Mouse (Mus musculus) MEL (cell line): ENCODE data around the gene Tarbp2. TPM values are rescaled to one million over a fixed set of nuclear protein-coding genes. Genes with fewer than 3 reads are reported as not detected.

Source experiments
- DNase-seq: peaks from one replicate; pipeline ENCODE4 v3.0.0; 2011; ENCODE audit warnings: low read depth, low spot score
- H3K27ac ChIP-seq: 2 replicates; pipeline ENCODE4 v1.5.1; 2012; ENCODE audit warnings: low read depth, mild to moderate bottlenecking, control low read depth, low read length, moderate library complexity; ENCODE audit not compliant: control insufficient read depth
- H3K27me3 ChIP-seq, 2 experiments: fragments of 150-350 bp in 1 of 2; sonication (generic) in 1 of 2; 2 replicates each; pipeline ENCODE4 v1.6.1; 2012; ENCODE audit warnings: low read length in 2 of 2, mild to moderate bottlenecking in 2 of 2, improper control_type of control experiment in 1 of 2, moderate library complexity in 1 of 2; ENCODE audit not compliant: insufficient read depth in 2 of 2, control insufficient read depth in 1 of 2
- H3K36me3 ChIP-seq, 2 experiments: 2 replicates each; pipeline ENCODE4 v1.6.1; 2012 to 2014; ENCODE audit warnings: low read length in 2 of 2, improper control_type of control experiment in 1 of 2, inconsistent platforms in 1 of 2, mild to moderate bottlenecking in 1 of 2; ENCODE audit not compliant: insufficient read depth in 2 of 2, control insufficient read depth in 1 of 2
- H3K4me1 ChIP-seq, 2 experiments: fragments of 150-350 bp in 1 of 2; sonication (generic) in 1 of 2; 2 replicates each; pipeline ENCODE4 v1.6.1; 2012; ENCODE audit warnings: low read length in 2 of 2, improper control_type of control experiment in 1 of 2, mild to moderate bottlenecking in 1 of 2; ENCODE audit not compliant: insufficient read depth in 2 of 2, control insufficient read depth in 1 of 2
- H3K4me3 ChIP-seq, 2 experiments: fragments of 150-350 bp in 1 of 2; sonication (generic) in 1 of 2; 2 replicates each; pipeline ENCODE4 v1.5.1; 2012; ENCODE audit warnings: low read depth in 2 of 2, low read length in 2 of 2, mild to moderate bottlenecking in 2 of 2, moderate library complexity in 2 of 2, control low read depth in 1 of 2, improper control_type of control experiment in 1 of 2; ENCODE audit not compliant: control insufficient read depth in 1 of 2, insufficient read depth in 1 of 2
- H3K79me2 ChIP-seq: 2 replicates; pipeline ENCODE4 v1.6.1; 2012; ENCODE audit warnings: mild to moderate bottlenecking, low read length, moderate library complexity; ENCODE audit not compliant: control insufficient read depth, poor library complexity, insufficient read depth
- H3K9ac ChIP-seq: 2 replicates; pipeline ENCODE4 v1.6.1; 2012; ENCODE audit warnings: low read depth, mild to moderate bottlenecking, control low read depth, low read length, moderate library complexity; ENCODE audit not compliant: control insufficient read depth, poor library complexity, severe bottlenecking
- H3K9me3 ChIP-seq: fragments of 150-350 bp; sonication (generic); replicated peaks from 2 replicates; pipeline ENCODE4 v1.6.1; 2012; ENCODE audit warnings: mild to moderate bottlenecking, low read length, improper control_type of control experiment, moderate library complexity; ENCODE audit not compliant: insufficient read depth
- BHLHE40 ChIP-seq: IDR thresholded peaks from 2 replicates; pipeline ENCODE4 v1.6.1; 2012; ENCODE audit warnings: low read depth, mild to moderate bottlenecking, inconsistent platforms, low read length, improper control_type of control experiment, borderline replicate concordance
- CTCF ChIP-seq, 3 experiments: IDR thresholded peaks in 2 of 3; conservative IDR thresholded peaks in 1 of 3; 2 replicates each; pipeline ENCODE4 v1.5.1; 2011 to 2012; ENCODE audit warnings: low read length in 3 of 3, low read depth in 2 of 3, mild to moderate bottlenecking in 2 of 3, improper control_type of control experiment in 1 of 3, inconsistent platforms in 1 of 3, mixed read lengths in 1 of 3, moderate library complexity in 1 of 3; ENCODE audit not compliant: control insufficient read depth in 1 of 3, insufficient read depth in 1 of 3, poor library complexity in 1 of 3, severe bottlenecking in 1 of 3
- ELF1 ChIP-seq: IDR thresholded peaks from 2 replicates; pipeline ENCODE4 v1.6.1; 2014; ENCODE audit warnings: low read depth, mild to moderate bottlenecking, inconsistent platforms, low read length, improper control_type of control experiment, moderate library complexity
- ETS1 ChIP-seq: IDR thresholded peaks from 2 replicates; pipeline ENCODE4 v1.6.1; 2012; ENCODE audit warnings: low read depth, mild to moderate bottlenecking, inconsistent platforms, low read length, improper control_type of control experiment, moderate library complexity
- GATA1 ChIP-seq: IDR thresholded peaks from 2 replicates; pipeline ENCODE4 v1.6.1; 2011; ENCODE audit warnings: low read depth, low read length, improper control_type of control experiment
- HCFC1 ChIP-seq: IDR thresholded peaks from 2 replicates; pipeline ENCODE4 v1.6.1; 2012; ENCODE audit warnings: low read depth, mild to moderate bottlenecking, inconsistent platforms, low read length, improper control_type of control experiment, moderate library complexity
- MAFK ChIP-seq: IDR thresholded peaks from 2 replicates; pipeline ENCODE4 v1.6.1; 2011; ENCODE audit warnings: low read depth, mild to moderate bottlenecking, low read length, improper control_type of control experiment, borderline replicate concordance
- MAX ChIP-seq: IDR thresholded peaks from 2 replicates; pipeline ENCODE4 v1.6.1; 2011; ENCODE audit warnings: low read length, improper control_type of control experiment
- MAZ ChIP-seq: IDR thresholded peaks from 2 replicates; pipeline ENCODE4 v1.6.1; 2012; ENCODE audit warnings: low read depth, mild to moderate bottlenecking, inconsistent platforms, low read length, improper control_type of control experiment
- MXI1 ChIP-seq: IDR thresholded peaks from 2 replicates; pipeline ENCODE4 v1.6.1; 2011; ENCODE audit warnings: mild to moderate bottlenecking, low read depth, low read length, improper control_type of control experiment
- NRF1 ChIP-seq: IDR thresholded peaks from 2 replicates; pipeline ENCODE4 v1.6.1; 2014; ENCODE audit warnings: low read depth, mild to moderate bottlenecking, inconsistent platforms, low read length, improper control_type of control experiment, moderate library complexity; ENCODE audit not compliant: poor library complexity, insufficient read depth, severe bottlenecking
- POLR2A ChIP-seq, 2 experiments: IDR thresholded peaks; 2 replicates each; pipeline ENCODE4 v1.6.1; 2011 to 2012; ENCODE audit warnings: low read length in 2 of 2, mild to moderate bottlenecking in 2 of 2, control low read depth in 1 of 2, improper control_type of control experiment in 1 of 2, low read depth in 1 of 2, moderate library complexity in 1 of 2; ENCODE audit not compliant: control insufficient read depth in 1 of 2, insufficient read depth in 1 of 2, poor library complexity in 1 of 2
- POLR2AphosphoS2 ChIP-seq: IDR thresholded peaks from 2 replicates; pipeline ENCODE4 v1.6.1; 2011; ENCODE audit warnings: low read length, improper control_type of control experiment
- POLR2AphosphoS5 ChIP-seq: IDR thresholded peaks from 2 replicates; pipeline ENCODE4 v1.6.1; 2012; ENCODE audit warnings: low read depth, borderline replicate concordance, mild to moderate bottlenecking, inconsistent platforms, low read length, moderate library complexity, mixed read lengths
- RCOR1 ChIP-seq: IDR thresholded peaks from 2 replicates; pipeline ENCODE4 v1.6.1; 2012; ENCODE audit warnings: low read depth, mild to moderate bottlenecking, inconsistent platforms, low read length, improper control_type of control experiment
- SIN3A ChIP-seq: IDR thresholded peaks from 2 replicates; pipeline ENCODE4 v1.6.1; 2012; ENCODE audit warnings: low read length, improper control_type of control experiment, inconsistent platforms
- TAL1 ChIP-seq: IDR thresholded peaks from 2 replicates; pipeline ENCODE4 v1.6.1; 2012; ENCODE audit warnings: mild to moderate bottlenecking, inconsistent platforms, low read length, moderate library complexity, mixed read lengths
- TCF12 ChIP-seq: IDR thresholded peaks from 2 replicates; pipeline ENCODE4 v1.6.1; 2014; ENCODE audit warnings: low read depth, mild to moderate bottlenecking, inconsistent platforms, low read length, improper control_type of control experiment, moderate library complexity
- UBTF ChIP-seq: IDR thresholded peaks from 2 replicates; pipeline ENCODE4 v1.6.1; 2012; ENCODE audit warnings: low read depth, mild to moderate bottlenecking, inconsistent platforms, low read length, improper control_type of control experiment, moderate library complexity, borderline replicate concordance; ENCODE audit not compliant: insufficient read depth
- USF1 ChIP-seq: IDR thresholded peaks from 2 replicates; pipeline ENCODE4 v1.6.1; 2014; ENCODE audit warnings: low read depth, mild to moderate bottlenecking, inconsistent platforms, low read length, improper control_type of control experiment, moderate library complexity
- USF2 ChIP-seq, 2 experiments: IDR thresholded peaks; 2 replicates each; pipeline ENCODE4 v1.6.1; 2011 to 2012; ENCODE audit warnings: improper control_type of control experiment in 2 of 2, low read length in 2 of 2, borderline replicate concordance in 1 of 2, inconsistent platforms in 1 of 2, low read depth in 1 of 2, mild to moderate bottlenecking in 1 of 2; ENCODE audit not compliant: insufficient read depth in 1 of 2
- ZC3H11A ChIP-seq: IDR thresholded peaks from 2 replicates; pipeline ENCODE4 v1.6.1; 2012; ENCODE audit warnings: low read depth, mild to moderate bottlenecking, inconsistent platforms, low read length, improper control_type of control experiment
- ZMIZ1 ChIP-seq: IDR thresholded peaks from 2 replicates; pipeline ENCODE4 v1.6.1; 2012; ENCODE audit warnings: low read depth, mild to moderate bottlenecking, inconsistent platforms, low read length, improper control_type of control experiment, moderate library complexity
- polyA plus RNA-seq, 2 experiments: library from polyadenylated mRNA; stranded (reverse) in 1 of 2; unstranded in 1 of 2; fragments of >175 nt in 1 of 2; fragments of >200 nt in 1 of 2; gene quantifications; 2 replicates each; pipeline versions ENCODE4 v1.2.1 to v1.2.4; 2012; ENCODE audit warnings: low replicate concordance in 2 of 2, low read depth in 1 of 2; ENCODE audit not compliant: insufficient read length in 2 of 2, insufficient read depth in 1 of 2, missing spikeins in 1 of 2
- total RNA-seq: library from RNA; depleted of rRNA; stranded (reverse); fragments of 300-350 nt; gene quantifications from 2 replicates; pipeline ENCODE4 v1.2.3, GENCODE M21; 2012

Tarbp2 gene
- total and polyA plus RNA-seq, 3 experiments: 155 to 182 TPM; not detected in 1

DNA sequence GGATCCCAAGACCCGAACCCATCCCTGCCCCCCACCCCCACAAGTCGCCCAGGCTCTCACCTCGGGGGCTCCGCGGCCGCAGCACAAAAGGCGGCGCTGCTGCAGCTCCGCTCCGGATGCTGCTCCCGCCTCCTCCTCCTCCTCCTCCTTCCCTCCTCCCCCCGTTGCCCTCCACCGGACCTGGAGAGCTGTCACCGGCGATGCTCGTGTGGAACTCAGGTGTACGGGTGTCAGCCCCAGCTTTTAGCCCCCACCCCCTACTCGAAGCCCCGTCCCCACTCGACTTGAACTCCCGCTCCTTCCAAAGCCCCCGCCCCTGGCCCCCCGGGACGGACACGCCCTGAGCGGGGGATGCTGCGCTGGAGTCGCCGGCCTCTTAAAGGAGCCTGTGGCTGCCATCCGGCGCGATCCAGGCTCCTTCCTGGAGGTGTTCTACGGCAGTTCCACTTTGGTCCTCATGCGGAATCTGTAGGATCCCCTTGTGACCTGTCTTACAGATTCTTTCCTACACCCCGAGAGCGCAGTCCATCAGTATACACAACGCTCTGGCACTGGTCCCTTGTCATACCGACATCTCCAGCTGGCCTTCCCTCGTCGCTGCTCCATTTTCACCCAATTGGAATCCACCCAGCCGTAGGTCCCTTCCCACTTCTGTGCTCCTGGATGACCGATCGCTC is 1.1 kb upstream of the Tarbp2 start, which contains the start of gene Map3k12:
Gene Map3k12, minus strand, starts transcription at position 337 of the 677 bp plus-strand sequence.
- peaks cover 0 to 16% of the 10 kb centered on the region in 2 experiments; a peak in 2 of 4 replicates for H3K36me3 ChIP-seq
- no peaks in the 10 kb centered on the region for H3K27me3 ChIP-seq
- H3K4me3 ChIP-seq: peak within 1 kb of the TSS; percentile 70 to 78
- H3K27ac ChIP-seq: peak within 1 kb of the TSS; percentile 55
- DNase-seq: peak; percentile 88
- H3K9ac ChIP-seq: peak within 1 kb of the TSS; percentile 69
- TF ChIP-seq RCOR1: 0 out of 2 replicates have a peak, but pooled peaks have one; percentile 26
- no peak for TF ChIP-seq BHLHE40
- no peak for TF ChIP-seq GATA1
- no peak for TF ChIP-seq TCF12
- no peak for TF ChIP-seq USF2 (IDR thresholded peaks at IDR 0.05; ENCODE audit: borderline replicate concordance in 1 of 2, insufficient read depth in 1 of 2, low read depth in 1 of 2, low read length in 2 of 2)
- 0 out of 2 replicates have a peak, but pooled peaks have one; percentile 2 for TF ChIP-seq ETS1
- TF ChIP-seq USF1: no peak
- peak; percentile 34; the same call in 1 of the 2 replicates for TF ChIP-seq NRF1
- TF ChIP-seq MAX: no peak
- 0 out of 2 replicates have a peak, but pooled peaks have one; percentile 60 for TF ChIP-seq UBTF
- TF ChIP-seq SIN3A: peak; percentile 67
- peak; percentile 98 for TF ChIP-seq MAZ
- 0 out of 2 replicates have a peak, but pooled peaks have one; percentile 34 for TF ChIP-seq ELF1
- peak; percentile 46; the same call in 1 of the 2 replicates for TF ChIP-seq HCFC1
- no peak; the same call in 1 of the 2 replicates for TF ChIP-seq ZMIZ1
- TF ChIP-seq CTCF (IDR thresholded peaks at IDR 0.05 in 2 of 3, conservative IDR thresholded peaks at IDR 0.05 in 1 of 3; ENCODE audit: control insufficient read depth in 1 of 3, insufficient read depth in 1 of 3, low read depth in 2 of 3, low read length in 3 of 3, poor library complexity in 1 of 3, severe bottlenecking in 1 of 3): peak in 1 of 3 experiments; percentile 36; a peak in 2 of 6 replicates
- TF ChIP-seq TAL1: no peak
- no peak for TF ChIP-seq POLR2AphosphoS5
- TF ChIP-seq MAFK: no peak
- TF ChIP-seq MXI1: peak; percentile 36
- peak in 1 of 2 experiments; percentile 67; a peak in 2 of 4 replicates for TF ChIP-seq POLR2A (IDR thresholded peaks at IDR 0.05; ENCODE audit: control insufficient read depth in 1 of 2, insufficient read depth in 1 of 2, low read depth in 1 of 2, low read length in 2 of 2, poor library complexity in 1 of 2)
- no peak for TF ChIP-seq ZC3H11A
- TF ChIP-seq POLR2AphosphoS2: no peak
- H3K9me3 ChIP-seq: no peaks in the 10 kb centered on the region
- H3K4me1 ChIP-seq: peaks cover 5 to 20% of the 10 kb centered on the region in 2 experiments; a peak in 3 of 4 replicates
- peaks cover 17% of the 10 kb centered on the region for H3K79me2 ChIP-seq
